Mouse (Mus musculus) liver, embryonic 11.5 days (tissue): ENCODE measurements around the gene Hivep3. TPM values are rescaled to one million over a fixed set of nuclear protein-coding genes. Genes with fewer than 3 reads are reported as not detected.

ENCODE experiments used
- ATAC-seq: fragments of 200-750 bp; cut with Nextera tagmentation; replicated peaks from 2 replicates; pipeline ENCODE4 v1.8.0; 2017; ENCODE audit warnings: moderate number of reproducible peaks, mild to moderate bottlenecking, moderate TSS enrichment, moderate library complexity; ENCODE audit not compliant: low FRiP score
- DNase-seq: peaks from one replicate; pipeline ENCODE4 v3.0.0-alpha.2; 2017; ENCODE audit warnings: low spot score
- H3K27ac ChIP-seq: fragments of 300-500 bp; sonication (generic); 2 replicates; pipeline ENCODE4 v1.5.1; 2014; ENCODE audit warnings: mild to moderate bottlenecking, low read depth, low read length, control low read depth
- H3K27me3 ChIP-seq: fragments of 300-500 bp; sonication (generic); replicated peaks from 2 replicates; pipeline ENCODE4 v1.6.1; 2014; ENCODE audit warnings: low read length, mixed read lengths; ENCODE audit not compliant: control insufficient read depth, insufficient read depth
- H3K36me3 ChIP-seq: fragments of 300-500 bp; sonication (generic); 2 replicates; pipeline ENCODE4 v1.6.1; 2014; ENCODE audit warnings: mild to moderate bottlenecking, low read length, moderate library complexity, mixed read lengths; ENCODE audit not compliant: control insufficient read depth, insufficient read depth
- H3K4me1 ChIP-seq: fragments of 300-500 bp; sonication (generic); replicated peaks from 2 replicates; pipeline ENCODE4 v1.6.1; 2014; ENCODE audit warnings: low read length, mixed read lengths; ENCODE audit not compliant: control insufficient read depth, insufficient read depth
- H3K4me2 ChIP-seq: fragments of 300-500 bp; sonication (generic); 2 replicates; pipeline ENCODE4 v1.6.1; 2014; ENCODE audit warnings: mild to moderate bottlenecking, control low read depth, moderate library complexity
- H3K4me3 ChIP-seq: fragments of 300-500 bp; sonication (generic); 2 replicates; pipeline ENCODE4 v1.5.1; 2014; ENCODE audit warnings: low read depth, low read length, control low read depth
- H3K9ac ChIP-seq: fragments of 300-500 bp; sonication (generic); 2 replicates; pipeline ENCODE4 v1.6.1; 2014; ENCODE audit warnings: low read depth, low read length, control low read depth
- H3K9me3 ChIP-seq: fragments of 300-500 bp; sonication (generic); 2 replicates; pipeline ENCODE4 v1.6.1; 2016; ENCODE audit warnings: low read length, inconsistent platforms, mixed read lengths; ENCODE audit not compliant: control insufficient read depth
- WGBS: fragments of 180-500 bp; shearing (Covaris S2); extraction: QIAGEN DNeasy Blood & Tissue Kit; methylation state at CpG from one replicate; pipeline ENCODE4 v1.1.7; 2014; 5-methylcytosine and 5-hydroxymethylcytosine counted together
- polyA plus RNA-seq: library from polyadenylated mRNA; unstranded; fragments of >200 nt; fragmentation: Nextera tagmentation; extraction: Ambion mirVana; gene quantifications from 2 replicates; pipeline ENCODE4 v1.2.1, GENCODE M21; 2014

The Hivep3 gene
- polyA plus RNA-seq, 1 experiment from 2014 or later, result 2.7 TPM

GRCm38 (mm10) chr4:120134223-120134622 is 400.6 kb downstream of the Hivep3 start:
- Histone ChIP-seq H3K4me1 (no peaks in the 10 kb centered on the region), H3K4me2 (no peak overlapping the region), H3K27me3 (no peaks in the 10 kb centered on the region), H3K4me3 (no peak overlapping the region), H3K9ac (no peak overlapping the region), H3K9me3 (no peaks in the 10 kb centered on the region), H3K27ac (no peak overlapping the region), H3K36me3 (no peaks in the 10 kb centered on the region)
- no peak for DNase-seq
- 71% methylated on average over 6 of the region's 6 CpGs for WGBS
- ATAC-seq, result no peak

GRCm38 (mm10) chr4:120141810-120142209 is 408.2 kb downstream of the Hivep3 start:
- WGBS, result 55% methylated on average over 1 of the region's 1 CpGs
- no peak overlapping the region for H3K4me3 ChIP-seq
- H3K27ac ChIP-seq, result no peak overlapping the region
- no peak overlapping the region for H3K4me2 ChIP-seq
- H3K9ac ChIP-seq, result no peak overlapping the region
- no peaks in the 10 kb centered on the region for H3K4me1 ChIP-seq
- ATAC-seq (no peak), DNase-seq (no peak)
- no peaks in the 10 kb centered on the region for H3K36me3 ChIP-seq
- H3K9me3 ChIP-seq, result no peaks in the 10 kb centered on the region
- H3K27me3 ChIP-seq, result no peaks in the 10 kb centered on the region; the same call in 1 of the 2 replicates

GRCm38 (mm10) chr4:120142905-120143304 is 409.3 kb downstream of the Hivep3 start:
- no peaks in the 10 kb centered on the region for H3K9me3 ChIP-seq
- H3K4me2 ChIP-seq, result no peak overlapping the region
- DNase-seq (no peak), ATAC-seq (no peak)
- 71% methylated on average over 9 of the region's 9 CpGs for WGBS
- H3K4me1 ChIP-seq, result no peaks in the 10 kb centered on the region
- H3K27ac ChIP-seq, result no peak overlapping the region
- H3K27me3 ChIP-seq, result peaks cover 5% of the 10 kb centered on the region
- H3K9ac ChIP-seq, result no peak overlapping the region
- H3K36me3 ChIP-seq, result no peaks in the 10 kb centered on the region
- H3K4me3 ChIP-seq, result no peak overlapping the region

- Histone ChIP-seq H3K4me1 (no peaks in the 10 kb centered on the region), H3K27me3 (peaks cover 19% of the 10 kb centered on the region), H3K4me3 (no peak overlapping the region), H3K9me3 (no peaks in the 10 kb centered on the region), H3K4me2 (no peak overlapping the region), H3K9ac (no peak overlapping the region), H3K36me3 (no peaks in the 10 kb centered on the region), H3K27ac (no peak overlapping the region)
- DNase-seq (no peak), ATAC-seq (no peak)
- WGBS, result 72% methylated on average over 5 of the region's 5 CpGs
Observed at GRCm38 (mm10) chr4:120144343-120144742, 410.8 kb downstream of the Hivep3 start.

- DNase-seq (no peak), ATAC-seq (no peak)
- peaks cover 30% of the 10 kb centered on the region for H3K27me3 ChIP-seq
- H3K36me3 ChIP-seq, result no peaks in the 10 kb centered on the region
- H3K4me1 ChIP-seq, result no peaks in the 10 kb centered on the region
- H3K9me3 ChIP-seq, result no peaks in the 10 kb centered on the region
- H3K4me3 ChIP-seq, result no peak overlapping the region
- H3K27ac ChIP-seq, result no peak overlapping the region
- H3K9ac ChIP-seq, result no peak overlapping the region
- 75% methylated on average over 8 of the region's 8 CpGs for WGBS
- no peak overlapping the region for H3K4me2 ChIP-seq
Observed at GRCm38 (mm10) chr4:120145931-120146330, 412.3 kb downstream of the Hivep3 start.

GRCm38 (mm10) chr4:120148291-120149141 is 414.9 kb downstream of the Hivep3 start:
- no peaks in the 10 kb centered on the region for H3K36me3 ChIP-seq
- DNase-seq, result peak; percentile 47
- H3K9ac ChIP-seq, result no peak overlapping the region
- H3K27ac ChIP-seq, result no peak overlapping the region
- peak overlapping the region; percentile 56 for H3K4me2 ChIP-seq
- no peaks in the 10 kb centered on the region for H3K4me1 ChIP-seq
- H3K9me3 ChIP-seq, result no peaks in the 10 kb centered on the region
- ATAC-seq, result no peak
- WGBS, result 6% methylated on average over 45 of the region's 45 CpGs
- peaks cover 30% of the 10 kb centered on the region for H3K27me3 ChIP-seq
- H3K4me3 ChIP-seq, result peak overlapping the region; percentile 15; the same call in 1 of the 2 replicates

- Histone ChIP-seq H3K4me1 (no peaks in the 10 kb centered on the region), H3K4me2 (peak overlapping the region; percentile 56), H3K9ac (no peak overlapping the region), H3K36me3 (no peaks in the 10 kb centered on the region), H3K27me3 (peaks cover 30% of the 10 kb centered on the region), H3K4me3 (no peak overlapping the region), H3K27ac (no peak overlapping the region), H3K9me3 (no peaks in the 10 kb centered on the region)
- WGBS, result 29% methylated on average over 3 of the region's 3 CpGs
- no peak for ATAC-seq
- DNase-seq, result no peak
Observed at GRCm38 (mm10) chr4:120149142-120149524, 415.5 kb downstream of the Hivep3 start.

GRCm38 (mm10) chr4:120150345-120150920 is 416.8 kb downstream of the Hivep3 start:
- H3K4me3 ChIP-seq, result no peak overlapping the region
- no peak overlapping the region for H3K4me2 ChIP-seq
- no peaks in the 10 kb centered on the region for H3K9me3 ChIP-seq
- peaks cover 30% of the 10 kb centered on the region for H3K27me3 ChIP-seq
- ATAC-seq (no peak), DNase-seq (no peak)
- 40% methylated on average over 6 of the region's 6 CpGs for WGBS
- no peaks in the 10 kb centered on the region for H3K4me1 ChIP-seq
- H3K27ac ChIP-seq, result no peak overlapping the region
- H3K36me3 ChIP-seq, result no peaks in the 10 kb centered on the region
- H3K9ac ChIP-seq, result no peak overlapping the region

GRCm38 (mm10) chr4:120151906-120152305 is 418.3 kb downstream of the Hivep3 start:
- DNase-seq (no peak), ATAC-seq (no peak)
- H3K9ac ChIP-seq, result no peak overlapping the region
- no peak overlapping the region for H3K4me2 ChIP-seq
- peaks cover 30% of the 10 kb centered on the region for H3K27me3 ChIP-seq
- H3K36me3 ChIP-seq, result no peaks in the 10 kb centered on the region
- H3K4me3 ChIP-seq, result no peak overlapping the region
- no peak overlapping the region for H3K27ac ChIP-seq
- H3K9me3 ChIP-seq, result no peaks in the 10 kb centered on the region
- no peaks in the 10 kb centered on the region for H3K4me1 ChIP-seq
- WGBS, result 73% methylated on average over 6 of the region's 6 CpGs
